Mouse (Mus musculus) right cerebral cortex, postnatal 4 days (tissue): ENCODE measurements at regions not wholly inside any gene's neighbourhood (a gene's known extent, or its start where the extent isn't known, plus 50 kb on each side); places are given as distances from the start of the nearest gene placed in this dataset.
"Not testable (repeated sequence)": the region's sequence is repeated elsewhere in the genome, so short reads cannot be mapped to it uniquely, and the experiment has no call there.

Source experiments
- DNase-seq: peaks from one replicate; pipeline ENCODE4 v3.0.0-alpha.2; 2022

DNA sequence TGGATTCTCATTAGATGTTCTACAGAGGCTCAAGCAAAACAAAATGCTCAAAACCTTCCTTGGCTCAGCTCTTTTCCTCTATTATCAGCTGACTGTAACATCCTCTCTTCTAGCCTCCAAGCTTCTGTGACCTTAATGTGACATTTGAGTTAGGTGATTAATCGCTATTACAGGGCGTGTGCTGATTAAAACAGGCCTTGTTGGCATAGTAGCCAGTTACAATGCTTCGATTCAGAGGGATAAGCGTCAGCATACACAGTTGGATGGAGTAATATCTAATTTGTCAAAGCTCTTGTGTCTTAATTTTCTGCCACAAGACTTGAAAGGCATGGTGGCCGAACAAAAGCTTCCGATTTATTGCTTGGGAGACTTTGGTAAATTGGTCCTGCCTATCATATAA, 378.2 kb downstream of the Fbxo8 start:
- no peak for DNase-seq

DNA sequence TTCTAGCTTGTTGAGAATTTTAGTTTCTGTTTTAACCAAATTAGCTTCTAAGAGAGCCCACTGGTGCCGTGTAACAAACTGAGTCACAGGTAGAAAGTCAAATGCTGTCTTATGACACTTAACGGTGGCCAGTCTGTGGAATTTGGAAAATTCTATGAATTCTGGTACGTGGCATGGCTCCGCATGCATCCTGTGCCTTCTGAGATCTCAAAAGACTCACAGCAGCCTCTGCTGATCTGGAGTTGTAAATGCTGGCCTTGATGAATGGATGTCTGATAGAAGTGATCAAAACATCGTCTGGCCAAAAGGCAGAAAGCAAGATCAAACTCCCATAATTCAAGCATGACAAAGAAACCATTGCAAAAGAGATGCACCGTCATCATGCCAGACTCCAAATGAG, 381.5 kb downstream of the Fbxo8 start:
- no peak for DNase-seq

DNA sequence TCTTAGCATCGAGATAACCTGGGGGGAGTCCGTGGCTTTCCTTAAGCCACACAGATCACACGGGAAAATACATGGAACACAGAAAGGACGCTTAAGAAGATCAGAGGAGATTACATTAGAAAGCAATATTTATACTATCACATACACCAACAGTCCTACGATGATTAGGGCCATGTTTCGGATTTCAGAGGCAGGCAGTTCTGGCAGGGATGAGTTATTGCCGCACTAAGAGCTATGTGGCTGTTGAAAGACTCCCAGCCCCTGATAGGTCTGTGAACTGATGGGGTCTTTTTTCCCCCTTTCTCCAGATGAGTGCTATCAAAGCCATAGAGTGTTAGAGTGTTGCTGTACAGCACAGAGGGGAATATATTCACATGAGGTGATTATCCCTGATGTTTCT, 358.6 kb upstream of the Hand2 start:
- no peak for DNase-seq

DNA sequence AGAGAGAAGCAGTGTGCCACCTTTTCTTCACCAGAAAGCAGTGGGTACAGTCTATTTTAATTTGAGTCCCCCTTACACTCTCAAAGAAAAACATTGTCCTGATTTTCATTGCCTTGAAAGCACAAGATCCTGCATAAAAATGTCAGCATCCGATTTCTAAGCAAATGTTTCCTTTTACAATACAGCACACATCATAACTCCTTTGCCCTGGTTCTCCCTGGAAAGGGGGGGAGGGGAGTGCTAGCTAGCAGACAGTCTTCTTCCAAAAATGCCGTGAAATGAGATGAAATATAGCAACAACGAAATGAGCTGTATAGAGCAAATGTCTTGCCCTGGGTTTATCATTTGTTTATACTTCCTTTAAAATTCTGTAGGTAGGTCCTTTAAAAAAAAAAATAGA, 350.5 kb upstream of the Hand2 start:
- DNase-seq, result no peak

DNA sequence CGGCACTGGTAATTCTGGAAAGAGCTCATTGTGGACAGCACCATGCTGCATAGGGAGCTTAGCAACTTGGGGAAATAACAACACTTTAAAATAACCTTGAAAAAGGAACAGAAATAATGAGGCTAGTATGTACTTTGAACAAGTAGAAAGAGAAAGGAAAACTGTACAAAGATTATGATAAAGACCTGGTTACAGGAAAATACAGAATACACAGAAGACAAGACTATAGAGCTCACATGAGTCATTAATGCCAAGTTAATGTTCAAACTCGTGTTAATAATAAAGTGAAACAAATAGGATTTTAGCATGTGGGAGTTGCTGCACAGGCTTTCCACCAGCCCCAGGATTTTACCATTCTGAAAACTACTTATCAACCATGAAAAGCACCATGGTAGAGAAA, 341.8 kb upstream of the Hand2 start:
- DNase-seq, result no peak

DNA sequence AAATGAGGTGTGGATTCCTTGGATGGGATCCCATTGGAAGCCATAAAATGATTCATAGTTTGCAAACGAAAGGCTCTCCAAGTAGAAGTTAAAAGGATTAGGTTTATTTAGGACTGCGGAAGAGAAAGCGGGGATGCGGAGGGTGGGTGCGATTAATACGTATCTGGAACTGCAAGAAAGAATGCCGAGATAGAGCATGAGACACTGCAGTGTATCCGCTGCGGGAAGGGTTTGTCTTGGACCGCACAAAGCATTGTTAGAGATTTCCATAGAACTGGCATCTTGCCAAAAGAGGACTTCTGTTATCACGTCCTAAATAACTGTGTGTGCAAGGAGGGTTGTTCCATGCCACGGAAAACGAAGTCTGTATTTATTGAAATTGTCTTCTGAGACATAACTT, 341.4 kb upstream of the Hand2 start:
- no peak for DNase-seq

DNA sequence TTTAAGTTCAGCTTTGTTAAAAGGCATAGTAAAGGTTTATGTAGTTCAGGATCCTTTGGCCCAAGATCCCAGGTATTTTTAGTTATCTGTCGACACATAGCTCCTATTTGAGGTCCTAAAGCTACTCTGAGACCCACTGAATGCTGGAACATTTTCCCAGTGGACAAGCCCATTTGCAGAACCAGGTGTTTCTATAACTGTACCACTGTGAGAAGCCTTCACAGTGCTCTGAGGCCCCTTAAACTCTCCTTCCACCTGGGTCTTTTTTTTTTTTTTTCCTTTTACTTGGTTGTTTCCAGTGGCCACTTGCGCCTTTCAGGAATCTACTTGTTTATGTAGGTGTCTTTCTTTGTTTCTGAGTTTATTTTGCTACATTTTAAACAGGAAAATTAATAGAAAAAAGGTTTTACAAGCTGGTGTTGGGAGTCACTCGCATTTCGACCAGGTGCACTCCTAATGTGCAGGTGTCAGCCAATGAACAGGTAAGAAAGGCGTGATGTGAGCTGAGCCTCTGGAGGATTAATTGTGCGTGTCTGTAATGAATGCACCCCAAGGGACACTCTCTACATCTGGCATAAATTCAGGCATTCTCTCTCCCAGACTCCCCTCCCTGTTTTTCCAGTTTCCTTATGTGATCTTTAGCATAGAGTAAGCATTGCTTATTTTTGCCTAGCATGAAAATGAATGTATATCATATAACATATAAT, 310.3 kb upstream of the Hand2 start:
- no peak for DNase-seq

DNA sequence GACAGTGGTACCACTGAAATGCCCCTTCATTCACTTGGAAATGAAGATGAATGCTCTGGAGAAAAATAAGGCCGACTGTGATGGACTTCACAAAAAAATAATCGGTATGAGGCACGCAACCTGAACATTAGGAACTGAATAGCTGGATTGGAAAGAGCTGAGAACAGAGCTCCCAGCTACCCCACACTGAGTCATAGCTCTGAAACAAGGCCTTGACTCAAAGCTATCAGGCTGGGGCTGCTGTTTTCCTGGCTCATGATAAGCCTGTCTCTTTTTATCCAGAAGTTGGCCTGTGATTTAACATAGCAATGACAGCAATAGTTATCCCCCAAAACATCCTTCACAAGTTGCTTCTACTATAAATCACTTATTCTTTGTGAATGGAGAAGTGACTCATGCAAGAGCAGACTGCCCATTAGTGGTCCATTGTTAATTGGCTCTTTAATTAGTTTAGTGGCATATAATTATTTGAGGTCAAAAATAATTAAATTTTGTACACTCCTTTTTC, 306.9 kb upstream of the Hand2 start:
- DNase-seq, result no peak

DNA sequence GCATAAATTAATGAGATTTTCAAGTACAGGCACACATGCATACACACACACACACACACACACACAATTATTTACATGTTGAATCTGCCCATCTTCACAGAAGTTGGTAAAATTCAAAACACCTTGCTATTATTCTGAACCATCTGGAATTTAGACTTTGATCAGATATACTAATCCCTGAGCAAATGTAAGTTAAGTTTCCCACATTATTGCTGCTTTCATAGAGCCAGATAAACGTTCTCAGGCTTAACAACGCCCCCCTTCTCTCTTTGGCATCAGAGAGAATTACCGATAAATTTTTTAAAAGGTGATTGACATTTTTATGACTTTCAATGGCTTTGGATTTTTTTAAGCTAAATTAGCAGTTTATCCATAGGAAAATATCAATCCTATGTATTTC, 304.5 kb upstream of the Hand2 start:
- no peak for DNase-seq

DNA sequence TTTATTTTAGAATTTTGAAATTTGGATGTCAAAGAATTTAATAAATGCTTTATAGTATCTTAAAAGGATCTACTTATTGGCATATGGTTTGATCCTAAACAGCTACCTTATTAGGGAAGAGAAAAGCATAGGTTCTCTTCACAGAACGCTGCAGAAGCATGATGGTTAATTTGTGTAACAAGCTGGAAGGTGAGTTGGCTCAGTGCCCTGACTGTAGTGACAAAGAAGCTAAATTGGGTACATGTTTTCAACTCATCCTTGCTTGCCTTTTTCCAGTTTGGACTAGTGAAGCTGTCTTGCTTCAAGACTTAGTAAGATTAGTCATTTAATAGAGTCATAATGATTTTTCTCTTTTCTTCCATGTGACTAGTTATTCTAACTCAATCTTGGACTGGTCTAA, 292.7 kb upstream of the Hand2 start:
- not testable (repeated sequence) for DNase-seq

DNA sequence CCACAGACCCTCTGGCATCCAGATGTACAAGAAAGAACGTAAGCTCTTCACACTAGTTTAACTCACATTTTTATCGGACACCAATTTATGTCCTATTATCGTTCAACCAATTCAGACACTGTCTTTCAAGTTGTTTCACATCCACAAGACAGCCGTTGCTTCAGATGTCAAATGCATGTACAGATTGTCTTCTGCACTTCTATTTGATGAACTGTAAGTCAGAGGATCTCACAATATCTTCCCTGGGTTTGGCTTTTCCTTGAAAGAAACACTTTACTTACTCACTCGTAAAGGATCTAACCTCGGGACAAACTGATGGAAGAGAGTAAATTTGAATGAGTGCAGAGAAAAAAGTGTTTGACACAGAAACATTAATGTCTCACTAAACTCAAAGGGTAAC, 272.3 kb upstream of the Hand2 start:
- no peak for DNase-seq

DNA sequence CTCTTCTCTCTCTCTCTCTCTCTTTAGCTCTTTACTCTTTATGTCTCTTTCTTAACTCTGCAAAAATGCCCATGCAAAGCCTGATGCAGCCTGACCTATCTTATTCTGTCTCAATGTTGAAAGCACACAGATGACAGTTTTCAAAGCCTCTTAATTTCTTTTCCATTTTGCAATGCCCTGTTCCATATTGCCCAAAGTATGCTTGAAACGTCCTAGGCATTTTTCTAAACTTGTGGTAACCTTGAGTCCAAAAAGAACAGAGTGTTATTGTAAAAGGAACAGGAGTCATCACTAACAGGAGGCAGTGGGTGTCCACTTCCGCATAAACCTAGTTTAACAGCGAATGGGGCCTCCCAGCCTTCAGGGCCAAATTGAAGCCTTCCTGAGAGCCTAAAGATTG, 271.9 kb upstream of the Hand2 start:
- DNase-seq, result no peak

DNA sequence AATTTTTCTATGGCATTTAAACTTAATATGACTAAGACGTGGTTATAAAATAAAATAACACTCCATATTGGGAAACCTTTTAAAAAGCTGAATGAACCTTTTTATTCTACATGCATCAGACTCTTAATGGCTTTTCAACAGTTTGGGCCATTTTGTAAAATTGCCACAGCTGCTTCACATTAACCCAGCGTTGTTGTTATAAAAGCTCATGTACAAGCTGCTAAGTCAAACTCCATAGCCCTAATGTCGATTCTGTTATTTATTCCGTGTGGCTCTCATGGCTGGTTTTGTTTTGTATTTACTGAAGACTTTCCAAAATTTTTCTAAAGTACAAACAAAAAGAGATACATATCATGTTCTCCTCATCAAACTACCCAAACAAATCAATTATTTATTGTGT, 268.1 kb upstream of the Hand2 start:
- DNase-seq, result no peak

DNA sequence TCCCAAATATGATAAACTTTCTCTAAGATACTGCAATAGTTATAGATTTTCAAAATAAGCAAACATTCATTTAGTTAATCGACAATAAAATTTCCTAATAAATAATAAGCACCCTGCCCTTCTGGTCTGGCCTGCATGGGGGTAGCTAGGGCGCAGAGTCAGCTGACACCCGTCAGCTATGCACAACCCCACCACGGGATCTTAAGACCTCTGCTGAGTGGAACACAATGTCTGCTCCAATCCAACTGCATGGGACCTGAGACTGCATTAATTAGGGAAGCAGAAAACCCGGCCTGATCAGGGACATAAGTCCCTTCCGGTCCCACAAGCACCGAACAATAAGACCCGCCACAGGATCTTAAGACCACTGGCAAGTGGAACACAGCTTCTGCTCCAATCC, 243.8 kb upstream of the Hand2 start:
- DNase-seq, result no peak

DNA sequence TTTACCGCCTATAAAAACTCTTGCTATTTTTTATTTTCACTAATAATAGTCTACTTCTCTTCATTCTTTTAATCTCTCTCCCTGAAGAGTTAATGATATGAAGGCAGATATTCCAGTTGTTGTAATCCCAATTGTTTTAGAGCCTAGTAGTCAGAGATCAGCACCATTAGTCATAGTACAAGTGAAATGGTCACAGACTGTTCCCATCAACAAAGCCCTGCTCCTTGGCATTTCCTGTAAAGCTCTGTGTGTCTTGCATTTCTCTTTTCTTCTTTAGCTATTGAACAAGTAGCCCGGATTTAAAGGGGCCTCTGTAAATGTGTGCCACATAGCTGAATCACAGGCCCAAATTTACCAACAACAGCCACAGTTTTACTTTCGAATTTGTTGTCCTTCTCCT, 234.0 kb upstream of the Hand2 start:
- DNase-seq, result no peak

DNA sequence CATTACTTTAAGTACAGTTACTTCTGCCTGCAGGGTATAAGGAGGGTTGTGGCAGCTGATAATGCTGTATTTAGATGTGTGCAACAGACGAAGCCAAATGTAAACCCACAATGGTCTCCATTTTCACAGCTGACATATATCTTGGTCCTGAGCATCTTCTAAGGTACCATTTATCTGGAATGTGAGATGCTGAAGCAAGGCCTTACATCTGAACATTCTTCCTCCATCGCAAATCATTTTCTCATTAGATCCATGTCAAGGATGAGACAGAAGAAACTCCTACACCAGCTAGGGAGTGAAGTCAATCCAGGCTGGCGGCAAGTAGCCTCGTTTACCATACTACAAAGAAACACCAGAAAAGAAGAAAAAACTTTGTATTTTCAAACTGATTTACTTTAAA, 228.4 kb upstream of the Hand2 start:
- no peak for DNase-seq

DNA sequence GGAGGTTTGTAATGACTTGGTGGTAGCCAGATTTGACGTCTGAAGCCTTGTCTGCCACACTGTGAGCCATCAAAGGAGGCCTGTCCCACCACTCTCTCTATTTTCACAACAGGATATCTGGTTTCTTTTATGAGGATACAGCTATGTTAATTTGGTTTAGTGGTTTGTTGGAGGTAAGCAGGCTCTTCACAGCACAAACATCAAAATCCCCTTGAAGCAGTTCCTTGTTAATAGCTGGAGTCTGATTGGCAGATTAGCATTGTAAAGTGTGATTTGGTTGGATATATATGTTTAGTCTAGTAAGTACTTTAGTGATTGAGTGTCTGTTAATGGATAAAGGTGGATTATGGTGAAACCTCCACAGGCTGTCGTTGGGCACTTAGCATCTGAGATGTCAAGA, 225.6 kb upstream of the Hand2 start:
- no peak for DNase-seq

DNA sequence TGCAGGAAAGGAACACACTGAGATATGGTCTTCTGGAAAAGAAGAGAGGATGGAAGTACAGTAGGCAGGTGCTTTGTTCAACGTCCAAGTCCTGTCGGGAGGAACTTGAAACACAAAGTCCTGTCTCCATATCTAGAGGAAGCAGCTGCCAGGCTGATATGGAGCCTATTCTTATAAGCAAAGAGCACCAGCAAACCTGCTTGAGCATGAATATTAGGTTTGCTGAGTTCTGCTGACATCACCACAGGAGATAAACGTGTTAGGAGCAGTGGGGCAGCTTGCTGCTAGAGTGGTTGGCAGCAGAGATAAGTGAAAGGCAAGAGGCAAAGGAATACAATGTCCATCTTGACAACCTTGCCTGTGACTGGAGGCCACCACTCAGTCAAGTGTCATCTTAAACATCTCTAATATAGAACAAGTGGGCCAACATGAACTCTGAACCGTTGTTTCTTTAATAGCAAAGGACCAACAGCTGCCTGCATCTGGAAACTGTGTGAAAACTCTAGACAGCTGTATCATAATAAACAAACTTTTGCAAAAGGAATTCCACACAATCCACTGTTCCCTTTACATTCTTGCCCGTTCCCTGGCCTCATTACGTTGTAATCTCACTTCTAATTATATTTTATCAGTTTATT, 209.9 kb upstream of the Hand2 start:
- not testable (repeated sequence) for DNase-seq

DNA sequence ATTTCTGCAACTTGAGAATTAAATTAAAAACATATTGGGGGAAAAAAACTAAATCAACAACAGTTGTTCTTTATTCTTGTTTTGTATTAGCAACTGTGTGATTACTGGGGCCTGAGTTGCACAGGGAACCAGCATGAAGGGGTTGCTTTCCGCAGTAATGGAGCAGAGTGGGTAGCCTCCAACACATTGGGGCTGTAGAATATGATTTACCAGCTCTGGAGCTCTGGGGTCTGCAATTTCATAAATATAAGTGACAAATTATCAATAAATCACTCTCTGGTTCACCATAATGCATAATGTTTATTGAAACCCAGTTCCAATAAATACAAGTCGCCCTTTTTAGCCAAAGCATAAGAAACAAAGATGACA, 209.4 kb upstream of the Hand2 start:
- DNase-seq, result no peak

DNA sequence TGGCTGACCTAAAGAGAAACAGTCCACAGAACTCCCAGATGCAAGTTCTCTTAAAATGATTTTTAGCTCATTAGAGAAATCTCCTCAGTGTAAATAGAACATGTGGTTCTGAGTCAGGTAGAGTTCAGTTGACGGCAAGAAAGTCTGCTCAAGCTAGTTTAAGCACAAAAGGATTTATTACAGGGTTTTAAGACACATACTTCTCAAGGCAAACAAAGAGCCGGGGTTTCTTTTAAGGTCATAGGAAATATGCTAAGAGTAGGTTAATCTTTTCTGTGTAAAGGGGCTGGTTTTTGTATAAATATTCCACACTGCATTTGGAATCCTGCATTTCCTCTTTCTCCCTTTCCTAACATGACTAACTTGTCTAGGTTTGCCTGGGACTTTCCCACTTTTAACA, 206.9 kb upstream of the Hand2 start:
- DNase-seq, result no peak

DNA sequence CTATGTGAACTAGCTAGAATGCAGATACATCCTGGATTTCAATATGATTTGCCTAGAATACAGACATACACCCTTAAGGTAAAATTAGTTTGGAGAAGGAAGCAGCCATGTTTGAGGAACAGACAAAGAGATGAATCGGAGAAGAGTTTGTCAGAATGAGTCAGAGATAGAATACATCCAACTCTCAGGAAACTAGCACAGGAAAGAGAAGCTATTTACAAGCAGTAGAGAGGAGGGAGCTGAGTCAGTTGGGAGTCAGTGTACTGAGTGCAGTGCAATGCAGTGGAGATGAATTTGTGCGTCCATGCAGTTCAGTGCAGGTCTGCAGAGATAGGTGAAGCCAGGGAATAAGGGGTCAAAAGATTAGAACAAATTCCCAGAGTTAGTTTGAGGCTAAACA, 205.5 kb upstream of the Hand2 start:
- DNase-seq, result no peak

DNA sequence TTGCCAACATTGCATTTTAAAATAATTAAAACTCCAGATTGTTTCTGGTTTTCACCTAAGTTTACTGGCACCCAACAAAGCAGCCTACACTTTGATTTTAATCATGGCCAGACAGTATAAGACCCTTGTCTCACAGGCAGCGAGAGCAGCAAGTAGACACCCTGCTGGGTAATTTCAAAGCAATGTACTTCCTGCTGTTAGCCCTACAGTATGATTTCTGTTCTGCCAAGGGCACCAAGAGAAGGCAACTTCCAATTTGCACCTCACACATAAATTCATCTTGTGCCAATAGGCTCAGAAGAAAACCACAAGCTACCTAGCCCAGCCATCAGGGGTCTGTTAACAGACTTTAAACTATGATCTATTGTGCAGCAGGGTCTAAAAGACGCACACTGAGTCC, 186.7 kb upstream of the Hand2 start:
- DNase-seq, result no peak

DNA sequence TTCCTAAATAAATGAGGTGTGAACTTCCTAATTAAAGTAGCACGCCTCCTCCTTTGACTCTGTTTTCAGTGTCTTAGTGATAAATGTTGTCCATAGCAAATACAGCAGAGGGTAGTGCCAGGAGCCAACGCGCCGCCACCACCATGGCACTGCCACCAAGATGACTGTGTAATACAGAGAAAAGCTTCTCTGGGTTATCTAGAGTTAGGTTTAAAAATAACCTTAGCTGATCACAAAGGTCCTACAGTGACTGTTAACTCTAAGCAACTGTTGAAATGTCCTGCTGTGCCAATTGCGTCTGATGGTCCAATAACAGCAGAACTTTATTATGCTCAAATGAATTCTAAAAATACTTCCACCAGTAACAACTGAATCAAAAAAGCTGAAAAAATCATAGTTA, 186.1 kb upstream of the Hand2 start:
- no peak for DNase-seq

DNA sequence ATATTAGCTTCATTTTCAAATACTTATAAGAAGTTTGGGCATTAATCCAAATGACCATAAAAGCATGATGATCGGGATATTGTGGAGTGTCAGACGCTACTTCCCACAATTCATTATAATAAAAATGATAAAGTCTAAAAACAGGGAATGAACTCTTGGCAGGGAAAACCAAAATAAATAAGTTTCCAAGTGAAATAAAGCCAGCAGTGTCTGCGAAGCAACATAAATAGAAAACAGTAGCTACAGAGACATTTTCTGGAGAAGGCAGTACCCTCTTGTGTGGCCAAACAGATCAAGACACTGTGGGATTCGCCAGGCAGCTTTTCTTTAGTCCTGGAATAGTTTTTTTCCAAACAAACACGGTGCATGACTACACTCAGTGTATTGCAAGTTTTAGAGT, 172.7 kb upstream of the Hand2 start:
- no peak for DNase-seq

DNA sequence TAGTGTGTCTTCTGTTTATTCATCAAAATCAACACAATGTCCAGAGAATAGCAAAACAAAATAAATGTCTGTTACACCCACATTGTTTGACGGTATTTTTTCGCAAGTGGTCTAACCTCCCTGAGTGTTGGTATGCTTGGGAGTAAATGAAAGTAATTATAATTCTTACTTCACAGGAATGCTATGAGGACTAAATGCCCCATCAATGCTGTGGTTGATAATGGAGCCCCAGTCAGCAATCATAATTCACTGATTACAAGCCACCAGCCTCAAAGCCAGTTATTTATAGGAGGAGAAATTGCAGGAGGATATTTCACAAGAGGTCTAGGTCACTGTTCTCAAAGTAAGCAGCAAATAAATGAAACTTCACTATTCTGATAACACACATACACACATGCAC, 129.6 kb upstream of the Hand2 start:
- no peak for DNase-seq
